Mouse (Mus musculus) spleen, adult 2 months (tissue): ENCODE results near the gene Elovl3.

Source experiments
- CTCF ChIP-seq: fragments of 200-500 bp; IDR thresholded peaks from 2 replicates; pipeline ENCODE4 v1.5.1; 2011; ENCODE audit warnings: mild to moderate bottlenecking, inconsistent platforms; ENCODE audit not compliant: insufficient read depth, insufficient read length, insufficient replicate concordance; ENCODE audit errors: extremely low read depth
- POLR2A ChIP-seq: fragments of 200-500 bp; IDR thresholded peaks from 2 replicates; pipeline ENCODE4 v1.6.1; 2011; ENCODE audit warnings: low read depth, low read length, inconsistent platforms

GRCm38 (mm10) chr19:46131694-46132525 lies at the start of gene Elovl3:
- TF ChIP-seq CTCF, result no peak
- no peak for TF ChIP-seq POLR2A
